Mouse (Mus musculus): ENCODE data around the gene Ruvbl2. TPM values are rescaled to one million over a fixed set of nuclear protein-coding genes. Genes with fewer than 3 reads are reported as not detected.

Ruvbl2 gene
- polyA plus RNA-seq, 1 experiment: 42.7 TPM

GRCm38 (mm10) chr7:45443526-45444420, 5.9 kb upstream of the Ruvbl2 start:
- no peak overlapping the region for H3K27ac ChIP-seq (ENCODE audit: insufficient read depth, low read depth, low read length)
- H3K4me1 ChIP-seq (ENCODE audit: control insufficient read depth, insufficient read depth, low read length): no peaks in the 10 kb centered on the region
- H3K4me3 ChIP-seq (ENCODE audit: insufficient read depth, low read depth, low read length): no peak overlapping the region
- no peak for DNase-seq
- H3K36me3 ChIP-seq (ENCODE audit: control insufficient read depth, insufficient read depth, low read length): no peaks in the 10 kb centered on the region
- TF ChIP-seq CTCF (conservative IDR thresholded peaks at IDR 0.05; ENCODE audit: insufficient read depth, insufficient read length, low read depth, low read length): no peak
- no peak for TF ChIP-seq POLR2A (IDR thresholded peaks at IDR 0.05; ENCODE audit: low read depth, low read length)
- 88% methylated on average over 22 of the region's 22 CpGs for WGBS
- H3K27me3 ChIP-seq (replicated peaks; ENCODE audit: control insufficient read depth, insufficient read depth, low read length): no peaks in the 10 kb centered on the region

- peaks cover 12% of the 10 kb centered on the region for H3K4me1 ChIP-seq (ENCODE audit: control insufficient read depth, insufficient read depth, low read length)
- no peaks in the 10 kb centered on the region for H3K36me3 ChIP-seq (ENCODE audit: control insufficient read depth, insufficient read depth, low read length)
- DNase-seq: no peak
- 69% methylated on average over 6 of the region's 6 CpGs for WGBS
- no peak overlapping the region for H3K4me3 ChIP-seq (ENCODE audit: insufficient read depth, low read depth, low read length)
- no peak for TF ChIP-seq POLR2A (IDR thresholded peaks at IDR 0.05; ENCODE audit: low read depth, low read length)
- TF ChIP-seq CTCF (conservative IDR thresholded peaks at IDR 0.05; ENCODE audit: insufficient read depth, insufficient read length, low read depth, low read length): no peak
- no peaks in the 10 kb centered on the region for H3K27me3 ChIP-seq (replicated peaks; ENCODE audit: control insufficient read depth, insufficient read depth, low read length)
- no peak overlapping the region for H3K27ac ChIP-seq (ENCODE audit: insufficient read depth, low read depth, low read length)
These were observed 850 bp downstream of the Ruvbl2 start for GRCm38 (mm10) chr7:45437046-45437445.

GRCm38 (mm10) chr7:45436444-45436843, 1.5 kb downstream of the Ruvbl2 start:
- no peak for DNase-seq
- Histone ChIP-seq H3K4me3 (ENCODE audit: insufficient read depth, low read depth, low read length) (no peak overlapping the region), H3K27me3 (replicated peaks; ENCODE audit: control insufficient read depth, insufficient read depth, low read length) (no peaks in the 10 kb centered on the region), H3K36me3 (ENCODE audit: control insufficient read depth, insufficient read depth, low read length) (no peaks in the 10 kb centered on the region), H3K27ac (ENCODE audit: insufficient read depth, low read depth, low read length) (no peak overlapping the region), H3K4me1 (ENCODE audit: control insufficient read depth, insufficient read depth, low read length) (peaks cover 12% of the 10 kb centered on the region)
- 82% methylated on average over 5 of the region's 5 CpGs for WGBS
- no peak for TF ChIP-seq CTCF (conservative IDR thresholded peaks at IDR 0.05; ENCODE audit: insufficient read depth, insufficient read length, low read depth, low read length)

- WGBS: under 1% methylated on average over 16 of the region's 16 CpGs
- Histone ChIP-seq H3K4me1 (ENCODE audit: control insufficient read depth, insufficient read depth, low read length) (peaks cover 12% of the 10 kb centered on the region), H3K4me3 (ENCODE audit: insufficient read depth, low read depth, low read length) (peak overlapping the region; percentile 87), H3K36me3 (ENCODE audit: control insufficient read depth, insufficient read depth, low read length) (no peaks in the 10 kb centered on the region), H3K27ac (ENCODE audit: insufficient read depth, low read depth, low read length) (peak overlapping the region; percentile 85), H3K27me3 (replicated peaks; ENCODE audit: control insufficient read depth, insufficient read depth, low read length) (no peaks in the 10 kb centered on the region)
- no peak for DNase-seq
- TF ChIP-seq CTCF (conservative IDR thresholded peaks at IDR 0.05; ENCODE audit: insufficient read depth, insufficient read length, low read depth, low read length): no peak
- TF ChIP-seq POLR2A (IDR thresholded peaks at IDR 0.05; ENCODE audit: low read depth, low read length): no peak
These were observed 2.9 kb downstream of the Ruvbl2 start for GRCm38 (mm10) chr7:45435038-45435437.

DNA sequence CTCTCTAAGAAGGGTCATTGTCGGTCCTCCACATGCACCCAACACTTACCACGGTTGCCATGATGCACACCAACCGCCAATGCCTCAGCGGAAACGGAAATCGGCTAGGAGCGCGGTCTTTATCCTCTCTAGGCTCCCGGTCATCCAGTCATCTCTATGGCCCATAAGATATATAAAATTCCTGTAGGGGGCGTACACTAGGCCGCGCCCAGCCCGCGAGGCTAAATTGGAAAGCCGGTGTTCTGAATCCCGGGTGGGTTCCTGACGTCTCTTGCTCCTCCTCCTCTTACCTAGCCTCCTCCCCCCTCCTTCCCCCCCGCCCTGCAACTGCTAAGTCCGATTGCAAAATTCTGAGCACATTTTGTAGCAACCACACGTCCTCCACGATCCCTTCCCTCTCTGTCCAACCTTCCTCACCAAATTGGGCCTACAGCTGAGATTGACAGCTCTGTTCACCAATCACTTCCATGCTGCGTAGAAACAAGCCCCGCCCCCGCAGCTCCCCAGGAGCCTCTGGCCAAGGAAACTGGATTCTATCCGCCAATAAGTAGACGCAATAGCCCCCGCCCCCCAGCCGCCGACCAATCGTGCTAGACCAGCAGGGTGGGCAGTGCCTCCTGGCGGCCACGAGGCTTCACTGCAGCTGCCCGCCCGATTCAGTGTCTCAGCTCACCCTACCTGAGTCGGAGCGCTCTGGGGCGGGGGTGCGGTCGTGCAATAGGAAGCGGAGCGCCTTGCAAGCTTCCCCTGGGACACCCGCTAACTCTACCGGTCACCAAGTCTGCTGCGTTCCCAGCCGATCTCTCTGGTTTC, 3.5 kb downstream of the Ruvbl2 start, which contains the start of gene Gys1:
Gene Gys1, plus strand, starts transcription at position 642 of the 813 bp plus-strand sequence.
- Histone ChIP-seq H3K4me3 (ENCODE audit: insufficient read depth, low read depth, low read length) (peak within 1 kb of the TSS; percentile 87), H3K36me3 (ENCODE audit: control insufficient read depth, insufficient read depth, low read length) (no peaks in the 10 kb centered on the region), H3K27ac (ENCODE audit: insufficient read depth, low read depth, low read length) (peak within 1 kb of the TSS; percentile 85), H3K27me3 (replicated peaks; ENCODE audit: control insufficient read depth, insufficient read depth, low read length) (no peaks in the 10 kb centered on the region), H3K4me1 (ENCODE audit: control insufficient read depth, insufficient read depth, low read length) (peaks cover 12% of the 10 kb centered on the region)
- peak; percentile 100 for DNase-seq
- WGBS: under 1% methylated on average over 45 of the region's 45 CpGs
- peak; percentile 81 for TF ChIP-seq CTCF (conservative IDR thresholded peaks at IDR 0.05; ENCODE audit: insufficient read depth, insufficient read length, low read depth, low read length)
- TF ChIP-seq POLR2A (IDR thresholded peaks at IDR 0.05; ENCODE audit: low read depth, low read length): peak; percentile 46

GRCm38 (mm10) chr7:45433835-45434202, 4.1 kb downstream of the Ruvbl2 start:
- no peaks in the 10 kb centered on the region for H3K27me3 ChIP-seq (replicated peaks; ENCODE audit: control insufficient read depth, insufficient read depth, low read length)
- H3K36me3 ChIP-seq (ENCODE audit: control insufficient read depth, insufficient read depth, low read length): no peaks in the 10 kb centered on the region
- under 1% methylated on average over 7 of the region's 7 CpGs for WGBS
- peak overlapping the region; percentile 72 for H3K4me3 ChIP-seq (ENCODE audit: insufficient read depth, low read depth, low read length)
- no peak overlapping the region for H3K27ac ChIP-seq (ENCODE audit: insufficient read depth, low read depth, low read length)
- TF ChIP-seq CTCF (conservative IDR thresholded peaks at IDR 0.05; ENCODE audit: insufficient read depth, insufficient read length, low read depth, low read length) (no peak), POLR2A (IDR thresholded peaks at IDR 0.05; ENCODE audit: low read depth, low read length) (no peak)
- DNase-seq: no peak
- H3K4me1 ChIP-seq (ENCODE audit: control insufficient read depth, insufficient read depth, low read length): peaks cover 12% of the 10 kb centered on the region

DNA sequence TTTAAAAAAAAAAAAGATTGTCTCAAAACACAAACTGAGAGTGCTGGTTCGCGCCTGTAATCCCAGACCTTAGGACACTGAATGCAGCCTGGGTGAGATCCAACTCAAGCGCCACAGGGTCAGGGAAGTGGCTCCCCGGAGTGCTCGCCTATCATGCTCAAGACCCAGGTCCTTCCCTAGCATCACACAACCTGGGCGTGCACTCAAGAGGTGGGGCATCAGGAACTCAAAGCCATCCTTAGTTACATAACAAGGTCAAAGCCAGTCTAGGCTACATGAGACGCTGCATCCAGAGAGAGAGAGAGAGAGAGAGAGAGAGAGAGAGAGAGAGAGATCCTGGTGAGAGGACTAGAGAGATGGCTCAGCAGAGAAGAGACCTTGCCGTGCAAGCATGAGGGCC, 11.3 kb downstream of the Ruvbl2 start:
- no peaks in the 10 kb centered on the region for H3K27me3 ChIP-seq (replicated peaks; ENCODE audit: control insufficient read depth, insufficient read depth, low read length)
- no peak for TF ChIP-seq CTCF (conservative IDR thresholded peaks at IDR 0.05; ENCODE audit: insufficient read depth, insufficient read length, low read depth, low read length)
- H3K4me3 ChIP-seq (ENCODE audit: insufficient read depth, low read depth, low read length): no peak overlapping the region
- WGBS: 82% methylated on average over 8 of the region's 8 CpGs
- H3K36me3 ChIP-seq (ENCODE audit: control insufficient read depth, insufficient read depth, low read length): no peaks in the 10 kb centered on the region
- no peaks in the 10 kb centered on the region for H3K4me1 ChIP-seq (ENCODE audit: control insufficient read depth, insufficient read depth, low read length)
- no peak overlapping the region for H3K27ac ChIP-seq (ENCODE audit: insufficient read depth, low read depth, low read length)
- DNase-seq: no peak

Measured in kidney, adult 2 months (tissue).